Mouse (Mus musculus) mouse trophoblast stem cell (cell line): ENCODE measurements around the gene Gm10681.
"Not testable (repeated sequence)": the region's sequence is repeated elsewhere in the genome, so short reads cannot be mapped to it uniquely, and the experiment has no call there.

Experiments
- in situ Hi-C, 2 experiments: fragments of 300-500 bp; cut with MseI, MboI; formaldehyde crosslinking; loops; 2 replicates in 1 of 2; 3 replicates in 1 of 2; pipeline ENCODE4 v1.15.1; 2025

The Gm10681 gene

DNA sequence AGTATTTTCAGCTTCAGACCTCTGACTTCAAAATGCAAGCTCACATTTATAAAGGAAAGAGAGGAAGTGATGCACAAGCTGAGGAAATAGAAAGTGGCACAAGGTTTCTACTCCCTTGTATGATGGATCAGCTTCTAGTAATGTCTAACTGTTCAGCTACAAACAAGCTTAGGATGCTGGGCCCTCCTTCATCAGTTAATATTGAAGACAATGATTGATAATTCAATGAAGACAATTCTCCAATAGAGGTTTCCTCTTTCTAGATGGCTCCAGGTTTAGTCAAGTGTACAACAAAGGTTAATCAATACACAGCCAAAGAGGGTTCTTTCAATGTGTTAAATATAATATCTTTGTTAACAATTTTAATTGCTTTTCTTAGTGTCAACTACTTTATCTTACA lies at the start of gene Gm10681:
Gm10681 (minus strand) TSS at position 101 of the 400 bp plus-strand sequence.
- in situ Hi-C loops: loop anchor here in 1 of 2 experiments (25.0 kb wide), 1 partner anchor 226 kb away; no protein-coding TSS in a partner anchor

- in situ Hi-C loops: no loop called here
Measured at GRCm38 (mm10) chr3:98635145-98635544, 46.5 kb upstream of the Gm10681 start.

- in situ Hi-C loops: no loop called here
Measured at GRCm38 (mm10) chr3:98630152-98630551, 41.5 kb upstream of the Gm10681 start, which contains the start of gene Hsd3b5. Gene Hsd3b5 (minus strand): TSS chr3:98630252.

GRCm38 (mm10) chr3:98629633-98630032 lies 41.0 kb upstream of the Gm10681 start:
- in situ Hi-C loops: no loop called here

GRCm38 (mm10) chr3:98616786-98617185 lies 28.2 kb upstream of the Gm10681 start:
- in situ Hi-C loops: loop anchor here in 1 of 2 experiments (25.0 kb wide), 1 partner anchor 254 kb away; no protein-coding TSS in a partner anchor

- in situ Hi-C loops: loop anchor here in 1 of 2 experiments (25.0 kb wide), 1 partner anchor 254 kb away; no protein-coding TSS in a partner anchor
Measured at GRCm38 (mm10) chr3:98616244-98616643, 27.6 kb upstream of the Gm10681 start.

DNA sequence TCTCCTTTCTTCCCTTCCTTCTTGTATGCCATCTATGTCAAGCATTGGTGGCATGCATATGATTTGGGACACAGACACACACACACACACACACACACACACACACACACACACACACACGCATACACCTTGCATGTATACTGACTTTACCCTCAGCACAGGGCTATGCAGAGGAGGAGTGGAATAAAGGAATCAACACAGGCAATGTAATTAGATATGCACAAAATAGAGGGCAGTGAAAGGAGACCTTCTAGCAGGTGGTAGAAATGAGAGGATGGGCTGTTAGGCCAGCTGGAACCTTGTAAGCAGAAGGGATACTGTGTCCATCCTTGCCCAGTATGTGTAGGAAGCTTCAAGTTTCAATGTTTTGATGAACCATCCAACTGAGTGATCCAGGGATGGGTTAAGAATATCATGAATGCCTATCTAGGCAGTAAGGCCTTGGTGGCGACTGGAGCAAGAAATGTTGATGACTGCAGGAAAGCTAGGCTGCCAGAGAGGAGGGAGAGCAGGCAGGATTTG lies 25.9 kb upstream of the Gm10681 start:
- in situ Hi-C loops: loop anchor here in 1 of 2 experiments (25.0 kb wide), 1 partner anchor 252 kb away; no protein-coding TSS in a partner anchor

DNA sequence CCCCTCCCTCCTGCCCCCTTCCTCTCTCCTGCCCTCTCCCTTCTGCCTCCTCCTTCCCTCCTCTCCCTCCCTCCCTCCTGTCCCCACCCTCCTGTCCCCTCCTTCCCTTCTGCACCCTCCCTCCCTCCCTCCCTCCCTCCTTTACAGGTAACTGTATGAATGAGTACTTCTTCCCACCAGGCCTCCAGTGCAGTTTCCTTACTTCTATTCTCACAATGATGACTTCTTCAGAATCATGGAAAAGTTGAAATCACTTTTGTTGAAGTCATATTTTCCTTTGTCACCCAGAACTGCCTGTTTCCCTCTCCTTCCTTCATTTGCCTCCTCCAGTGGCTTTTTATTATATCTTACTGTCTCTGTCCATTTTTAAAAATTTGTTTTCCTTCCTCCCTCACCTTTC lies 25.4 kb upstream of the Gm10681 start:
- in situ Hi-C loops: loop anchor here in 1 of 2 experiments (25.0 kb wide), 1 partner anchor 252 kb away; no protein-coding TSS in a partner anchor

DNA sequence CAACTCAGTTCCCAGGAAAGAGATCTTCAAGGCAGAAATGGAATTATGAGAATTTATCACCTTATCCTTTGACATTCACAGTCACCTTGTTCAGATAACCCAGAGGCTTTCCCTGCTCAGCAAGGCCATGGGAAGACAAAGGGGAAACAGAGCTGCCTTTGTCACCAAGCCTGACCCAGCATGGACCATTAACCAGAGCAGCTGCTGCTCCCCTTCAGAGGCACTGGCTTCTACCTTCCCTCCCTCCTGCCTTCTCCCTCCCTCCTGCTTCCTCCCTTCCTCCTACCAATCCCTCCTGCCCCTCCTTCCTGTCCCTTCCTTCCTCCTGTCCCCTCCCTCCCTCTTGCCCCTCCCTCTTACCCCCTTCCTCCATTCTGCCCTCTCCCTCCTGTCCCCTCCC lies 24.9 kb upstream of the Gm10681 start:
- in situ Hi-C loops: loop anchor here in 1 of 2 experiments (25.0 kb wide), 1 partner anchor 251 kb away; no protein-coding TSS in a partner anchor

GRCm38 (mm10) chr3:98587721-98588120 lies 886 bp downstream of the Gm10681 start:
- in situ Hi-C loops: loop anchor here in 1 of 2 experiments (25.0 kb wide), 1 partner anchor 225 kb away; no protein-coding TSS in a partner anchor

DNA sequence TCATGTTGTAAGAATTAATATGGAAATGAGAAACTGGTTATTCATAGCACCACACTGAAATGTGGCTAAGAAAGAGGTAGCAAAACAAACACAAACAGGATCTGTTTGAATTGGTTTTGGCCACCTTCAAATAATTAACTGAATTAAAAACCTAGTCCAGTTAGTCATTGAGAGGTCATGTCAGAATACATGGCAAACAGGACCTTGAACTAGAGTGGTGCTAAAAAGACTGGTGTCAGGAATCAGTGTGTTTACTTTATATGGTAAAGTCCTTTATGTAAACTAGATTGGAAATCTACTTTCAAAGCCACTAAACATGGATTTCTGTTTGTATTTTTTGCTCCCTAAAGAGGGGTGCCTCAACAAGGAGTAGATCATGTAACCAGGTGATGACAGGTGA lies 6.0 kb downstream of the Gm10681 start:
- in situ Hi-C loops: loop anchor here in 1 of 2 experiments (25.0 kb wide), 1 partner anchor 220 kb away; no protein-coding TSS in a partner anchor

DNA sequence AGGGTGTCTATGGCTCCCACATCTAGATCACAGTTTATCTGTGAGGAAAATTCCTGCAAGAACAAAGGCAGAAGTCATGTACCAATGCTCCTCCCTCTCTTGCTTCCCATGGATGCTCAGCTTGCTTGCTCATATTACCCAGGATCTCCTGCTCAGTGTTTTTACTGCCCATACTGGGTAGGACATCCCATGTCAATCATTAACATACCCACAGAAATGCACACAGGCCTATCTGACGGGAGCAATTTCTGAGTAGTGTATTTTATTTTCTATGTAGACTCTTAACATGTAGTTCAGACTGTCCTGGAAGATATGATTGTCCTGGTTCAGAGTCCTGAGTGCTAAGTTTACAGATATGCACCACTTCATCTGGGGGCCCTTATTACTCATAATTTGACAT lies 6.4 kb downstream of the Gm10681 start:
- in situ Hi-C loops: loop anchor here in 1 of 2 experiments (25.0 kb wide), 1 partner anchor 220 kb away; no protein-coding TSS in a partner anchor

DNA sequence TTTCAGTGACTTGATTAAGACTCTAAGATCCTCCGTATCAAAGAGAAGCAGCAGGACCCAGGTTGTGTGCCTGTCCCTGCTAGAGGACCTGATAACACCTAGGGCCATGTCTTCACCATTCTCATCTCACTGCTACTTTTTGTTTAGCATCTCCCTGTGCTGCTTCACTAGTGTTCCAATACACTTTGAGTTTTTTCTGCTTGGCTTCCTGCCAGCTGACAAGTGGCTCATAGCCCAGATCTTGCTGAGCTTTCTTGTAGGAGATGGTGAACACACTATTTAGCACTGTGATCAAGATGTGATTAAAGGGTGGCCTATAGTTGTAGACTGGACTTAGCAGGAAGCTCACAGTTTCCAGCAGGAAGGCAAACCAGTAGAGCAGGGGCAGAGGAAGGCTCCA lies 7.6 kb downstream of the Gm10681 start:
- in situ Hi-C loops: loop anchor here in 1 of 2 experiments (25.0 kb wide), 1 partner anchor 219 kb away; no protein-coding TSS in a partner anchor

GRCm38 (mm10) chr3:98567717-98568116 lies 20.9 kb downstream of the Gm10681 start:
- in situ Hi-C loops: not testable (repeated sequence)

DNA sequence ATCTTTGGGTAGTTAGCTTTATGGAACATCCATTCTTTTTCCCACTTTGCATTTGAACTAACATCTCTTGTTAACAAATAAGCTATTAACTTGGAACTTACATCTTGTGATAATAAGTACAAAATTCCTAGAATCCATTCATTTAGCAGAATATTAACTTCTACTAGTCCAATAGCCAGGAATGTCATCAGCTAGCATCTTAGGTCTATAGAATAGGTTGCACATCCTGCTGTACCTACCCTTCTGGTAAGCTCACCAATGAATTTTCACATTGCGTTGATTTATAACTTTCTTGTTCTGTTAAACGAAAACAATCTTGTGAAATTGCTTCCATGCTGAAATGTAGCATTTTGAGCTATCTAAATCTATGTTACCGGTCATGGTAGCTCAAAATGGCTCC lies 23.7 kb downstream of the Gm10681 start:
- in situ Hi-C loops: not testable (repeated sequence)

DNA sequence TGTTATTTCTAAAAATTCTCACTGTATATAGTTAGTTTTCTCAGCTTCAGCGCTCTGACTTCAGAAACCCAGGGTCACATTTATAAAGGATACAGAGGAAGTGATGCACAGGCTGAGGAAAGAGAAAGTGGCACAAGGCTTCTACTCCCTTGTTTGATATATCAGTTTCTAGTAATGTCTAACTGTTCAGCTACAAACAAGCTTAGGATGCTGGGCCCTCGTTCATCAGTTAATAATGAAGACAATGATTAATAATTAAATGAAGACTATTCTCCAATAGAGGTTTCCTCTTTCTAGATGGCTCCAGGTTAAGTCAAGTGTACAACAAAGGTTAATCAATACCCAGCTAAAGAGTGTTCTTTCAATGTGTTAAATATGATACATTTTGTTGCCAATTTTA lies 24.8 kb downstream of the Gm10681 start:
- in situ Hi-C loops: not testable (repeated sequence)

GRCm38 (mm10) chr3:98560711-98561110 lies 27.9 kb downstream of the Gm10681 start:
- in situ Hi-C loops: not testable (repeated sequence)

GRCm38 (mm10) chr3:98550832-98551231 lies 37.8 kb downstream of the Gm10681 start:
- in situ Hi-C loops: not testable (repeated sequence)

- in situ Hi-C loops: not testable (repeated sequence)
Measured at GRCm38 (mm10) chr3:98550215-98550614, 38.4 kb downstream of the Gm10681 start.

DNA sequence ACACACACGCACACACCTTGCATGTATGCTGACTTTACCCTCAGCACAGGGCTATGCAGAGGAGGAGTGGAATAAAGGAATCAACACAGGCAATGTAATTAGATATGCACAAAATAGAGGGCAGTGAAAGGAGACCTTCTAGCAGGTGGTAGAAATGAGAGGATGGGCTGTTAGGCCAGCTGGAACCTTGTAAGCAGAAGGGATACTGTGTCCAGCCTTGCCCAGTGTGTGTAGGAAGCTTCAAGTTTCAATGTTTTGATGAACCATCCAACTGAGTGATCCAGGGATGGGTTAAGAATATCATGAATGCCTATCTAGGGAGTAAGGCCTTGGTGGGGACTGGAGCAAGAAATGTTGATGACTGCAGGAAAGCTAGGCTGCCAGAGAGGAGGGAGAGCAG lies 40.1 kb downstream of the Gm10681 start:
- in situ Hi-C loops: not testable (repeated sequence)

GRCm38 (mm10) chr3:98547641-98548040 lies 41.0 kb downstream of the Gm10681 start:
- in situ Hi-C loops: not testable (repeated sequence)

DNA sequence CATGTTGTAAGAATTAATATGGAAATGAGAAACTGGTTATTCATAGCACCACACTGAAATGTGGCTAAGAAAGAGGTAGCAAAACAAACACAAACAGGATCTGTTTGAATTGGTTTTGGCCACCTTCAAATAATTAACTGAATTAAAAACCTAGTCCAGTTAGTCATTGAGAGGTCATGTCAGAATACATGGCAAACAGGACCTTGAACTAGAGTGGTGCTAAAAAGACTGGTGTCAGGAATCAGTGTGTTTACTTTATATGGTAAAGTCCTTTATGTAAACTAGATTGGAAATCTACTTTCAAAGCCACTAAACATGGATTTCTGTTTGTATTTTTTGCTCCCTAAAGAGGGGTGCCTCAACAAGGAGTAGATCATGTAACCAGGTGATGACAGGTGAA lies 63.6 kb downstream of the Gm10681 start:
- in situ Hi-C loops: not testable (repeated sequence)

DNA sequence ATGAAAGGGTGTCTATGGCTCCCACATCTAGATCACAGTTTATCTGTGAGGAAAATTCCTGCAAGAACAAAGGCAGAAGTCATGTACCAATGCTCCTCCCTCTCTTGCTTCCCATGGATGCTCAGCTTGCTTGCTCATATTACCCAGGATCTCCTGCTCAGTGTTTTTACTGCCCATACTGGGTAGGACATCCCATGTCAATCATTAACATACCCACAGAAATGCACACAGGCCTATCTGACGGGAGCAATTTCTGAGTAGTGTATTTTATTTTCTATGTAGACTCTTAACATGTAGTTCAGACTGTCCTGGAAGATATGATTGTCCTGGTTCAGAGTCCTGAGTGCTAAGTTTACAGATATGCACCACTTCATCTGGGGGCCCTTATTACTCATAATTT lies 64.1 kb downstream of the Gm10681 start:
- in situ Hi-C loops: not testable (repeated sequence)
